Mouse (Mus musculus) frontal cortex, postnatal 10 days (tissue): ENCODE data around the gene Mrps2.

ENCODE experiments used
- DNase-seq, 2 experiments: peaks; one replicate each; pipeline ENCODE4 v3.0.0; 2022; ENCODE audit warnings: low spot score in 2 of 2, mixed read lengths in 1 of 2

Gene Mrps2

GRCm38 (mm10) chr2:28518231-28518630, 50.4 kb downstream of the Mrps2 start:
- peak; percentile 68 to 87 for DNase-seq

- no peak for DNase-seq
Measured at GRCm38 (mm10) chr2:28520581-28520980, 52.7 kb downstream of the Mrps2 start.
